Mouse (Mus musculus) ovary, adult 18-20 months (tissue): ENCODE results near the gene Myo1d.

Experiments used
- DNase-seq: peaks from one replicate; pipeline ENCODE4 v3.0.0; 2022; ENCODE audit warnings: low spot score, mixed read lengths

Myo1d gene

GRCm38 (mm10) chr11:80504519-80505385 is 275.1 kb downstream of the Myo1d start:
- DNase-seq = no peak

GRCm38 (mm10) chr11:80503726-80504452 is 275.9 kb downstream of the Myo1d start:
- no peak for DNase-seq

GRCm38 (mm10) chr11:80503281-80503680 is 276.5 kb downstream of the Myo1d start:
- no peak for DNase-seq

- DNase-seq = no peak
Measured at GRCm38 (mm10) chr11:80499550-80499952, 280.3 kb downstream of the Myo1d start.

- DNase-seq = no peak
Measured at GRCm38 (mm10) chr11:80498328-80499070, 281.3 kb downstream of the Myo1d start.

GRCm38 (mm10) chr11:80497225-80497919 is 282.5 kb downstream of the Myo1d start:
- DNase-seq = no peak

- DNase-seq = no peak
Measured at GRCm38 (mm10) chr11:80496640-80497039, 283.2 kb downstream of the Myo1d start.

- DNase-seq = no peak
Measured at GRCm38 (mm10) chr11:80495972-80496371, 283.9 kb downstream of the Myo1d start.

GRCm38 (mm10) chr11:80494852-80495251 is 285.0 kb downstream of the Myo1d start:
- no peak for DNase-seq

- no peak for DNase-seq
Measured at GRCm38 (mm10) chr11:80493186-80493585, 286.6 kb downstream of the Myo1d start.

GRCm38 (mm10) chr11:80490831-80491230 is 289.0 kb downstream of the Myo1d start:
- no peak for DNase-seq

- no peak for DNase-seq
Measured at GRCm38 (mm10) chr11:80489882-80490196, 290.0 kb downstream of the Myo1d start.

- no peak for DNase-seq
Measured at GRCm38 (mm10) chr11:80489172-80489881, 290.5 kb downstream of the Myo1d start.

- no peak for DNase-seq
Measured at GRCm38 (mm10) chr11:80487904-80488587, 291.8 kb downstream of the Myo1d start.

- DNase-seq = no peak
Measured at GRCm38 (mm10) chr11:80485622-80486206, 294.1 kb downstream of the Myo1d start.

- DNase-seq = no peak
Measured at GRCm38 (mm10) chr11:80485120-80485551, 294.7 kb downstream of the Myo1d start.

GRCm38 (mm10) chr11:80484191-80484791 is 295.5 kb downstream of the Myo1d start:
- DNase-seq = no peak

GRCm38 (mm10) chr11:80483536-80484067 is 296.2 kb downstream of the Myo1d start:
- DNase-seq = no peak

GRCm38 (mm10) chr11:80482921-80483320 is 296.9 kb downstream of the Myo1d start:
- DNase-seq = no peak

GRCm38 (mm10) chr11:80482347-80482746 is 297.5 kb downstream of the Myo1d start:
- DNase-seq = no peak
